ENCODE assay signal across 8 mouse cellular contexts in the genomic region with DNA sequence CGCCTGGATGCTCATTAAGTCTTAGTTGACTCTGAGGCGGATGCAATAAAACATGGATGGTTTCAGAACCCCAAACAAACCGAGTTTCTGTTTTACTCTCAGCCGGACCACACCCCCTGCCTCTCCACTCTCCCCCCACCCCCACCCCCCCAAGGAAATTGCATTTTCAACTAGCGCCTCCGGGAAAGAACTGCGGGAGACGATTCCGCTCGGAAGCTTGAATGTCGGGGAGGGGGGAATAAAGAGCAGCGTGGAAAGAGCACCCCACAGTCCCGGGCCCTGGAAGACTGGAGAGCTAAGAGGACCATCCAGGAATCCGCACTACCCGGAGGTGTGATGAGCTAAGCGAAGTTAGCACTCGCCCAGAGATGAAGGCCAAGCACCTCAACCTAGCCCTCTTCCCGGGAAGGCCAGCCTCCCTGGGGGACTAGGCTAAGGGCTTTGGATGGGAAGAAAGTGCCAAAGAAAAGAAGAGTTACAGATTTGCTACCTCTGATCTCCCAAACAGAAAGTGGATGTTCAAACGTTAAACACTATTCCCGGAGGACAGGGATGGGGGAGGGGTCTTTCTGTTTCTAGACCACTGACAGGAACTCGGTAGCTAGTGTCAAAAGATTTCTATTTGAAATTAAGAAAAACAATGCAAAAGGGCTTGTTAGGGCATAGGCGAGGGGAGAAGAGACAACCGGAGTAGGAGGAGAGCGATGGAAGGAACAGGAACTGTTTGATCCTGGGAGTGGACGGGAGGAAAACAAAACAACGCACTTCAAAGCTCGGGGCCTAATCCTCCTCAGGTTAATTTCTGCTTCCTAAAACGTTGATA.
DNase-seq lines count a peak whose midpoint lies in the region; ATAC-seq and TF ChIP-seq lines count a peak whose summit lies in the region.

No protein-coding gene starts in this region.

- peak overlapping the region; percentile 70 for H3K9ac ChIP-seq in heart, embryonic 16.5 days (ENCODE audit: low read length)
- H3K9ac ChIP-seq in liver, embryonic 15.5 days: no peak overlapping the region

- no peak for TF ChIP-seq POLR2A in testis, adult 2 months (IDR thresholded peaks at IDR 0.05; ENCODE audit: control insufficient read depth, low read depth, low read length)

- no peaks in the 10 kb centered on the region for H3K9me3 ChIP-seq in heart, embryonic 16.5 days (replicated peaks; ENCODE audit: control insufficient read depth, low read length)
- no peaks in the 10 kb centered on the region for H3K9me3 ChIP-seq in liver, embryonic 15.5 days (replicated peaks)

- H3K4me3 ChIP-seq in testis, adult 2 months (ENCODE audit: control insufficient read depth, low read depth, low read length): peak overlapping the region; percentile 42
- H3K4me3 ChIP-seq in heart, embryonic 16.5 days (ENCODE audit: low read length): peak overlapping the region; percentile 50
- H3K4me3 ChIP-seq in liver, embryonic 15.5 days (replicated peaks): peak overlapping the region; percentile 35

- DNase-seq in testis, postnatal 14 days (ENCODE audit: low spot score): no peak
- DNase-seq in yolk sac, embryonic 10.5 days (ENCODE audit: low spot score): peak; percentile 40
- DNase-seq in left cerebral cortex, postnatal 14 days (ENCODE audit: low spot score in 2 of 2): no peak
- no peak for DNase-seq in frontal cortex, postnatal 10 days (ENCODE audit: low spot score in 2 of 2)
- DNase-seq in adrenal gland, postnatal 25 days: no peak

- 4% methylated on average over 28 of the region's 28 CpGs for WGBS in heart, embryonic 16.5 days
- 2% methylated on average over 28 of the region's 28 CpGs for WGBS in liver, embryonic 15.5 days (ENCODE audit: insufficient replicate concordance)

- no peak overlapping the region for H3K27ac ChIP-seq in testis, adult 2 months (ENCODE audit: control insufficient read depth, insufficient read depth, low read depth, low read length)
- H3K27ac ChIP-seq in heart, embryonic 16.5 days (ENCODE audit: low read length): peak overlapping the region; percentile 39
- no peak overlapping the region for H3K27ac ChIP-seq in liver, embryonic 15.5 days (replicated peaks)

- H3K27me3 ChIP-seq in testis, adult 2 months (ENCODE audit: control insufficient read depth, insufficient read depth, low read length): peaks cover 5% of the 10 kb centered on the region; the same call in 1 of the 2 replicates
- peaks cover 29% of the 10 kb centered on the region for H3K27me3 ChIP-seq in heart, embryonic 16.5 days (ENCODE audit: control insufficient read depth, insufficient read depth, low read length)
- peaks cover 95% of the 10 kb centered on the region for H3K27me3 ChIP-seq in liver, embryonic 15.5 days

- no peak for TF ChIP-seq CTCF in testis, adult 2 months (IDR thresholded peaks at IDR 0.05; ENCODE audit: control insufficient read depth, insufficient read depth, insufficient replicate concordance, low read depth, low read length)

- H3K36me3 ChIP-seq in testis, adult 2 months (ENCODE audit: control insufficient read depth, insufficient read depth, low read length): no peaks in the 10 kb centered on the region
- no peaks in the 10 kb centered on the region for H3K36me3 ChIP-seq in heart, embryonic 16.5 days (ENCODE audit: control insufficient read depth, insufficient read depth)
- no peaks in the 10 kb centered on the region for H3K36me3 ChIP-seq in liver, embryonic 15.5 days (replicated peaks)

- no peak for ATAC-seq in heart, embryonic 16.5 days (replicated peaks; ENCODE audit: extremely low read depth, insufficient read depth, low FRiP score)
- no peak for ATAC-seq in liver, embryonic 15.5 days (ENCODE audit: insufficient read depth)

- peaks cover 9% of the 10 kb centered on the region for H3K4me1 ChIP-seq in testis, adult 2 months (ENCODE audit: control insufficient read depth, insufficient read depth, low read length)
- peaks cover 25% of the 10 kb centered on the region for H3K4me1 ChIP-seq in heart, embryonic 16.5 days (ENCODE audit: control insufficient read depth, insufficient read depth, low read length)
- H3K4me1 ChIP-seq in liver, embryonic 15.5 days (replicated peaks): peaks cover 58% of the 10 kb centered on the region

- H3K4me2 ChIP-seq in heart, embryonic 16.5 days (ENCODE audit: low read depth, low read length): peak overlapping the region; percentile 85
- H3K4me2 ChIP-seq in liver, embryonic 15.5 days: peak overlapping the region; percentile 64

- intact Hi-C loops in left cerebral cortex, postnatal 14 days (cut with DNase I): loop anchor here (5.0 kb wide), 3 partner anchors 833 to 1957 kb away; a partner anchor contains a TSS
